Mouse (Mus musculus): ENCODE measurements around the gene Sec1.

DNA sequence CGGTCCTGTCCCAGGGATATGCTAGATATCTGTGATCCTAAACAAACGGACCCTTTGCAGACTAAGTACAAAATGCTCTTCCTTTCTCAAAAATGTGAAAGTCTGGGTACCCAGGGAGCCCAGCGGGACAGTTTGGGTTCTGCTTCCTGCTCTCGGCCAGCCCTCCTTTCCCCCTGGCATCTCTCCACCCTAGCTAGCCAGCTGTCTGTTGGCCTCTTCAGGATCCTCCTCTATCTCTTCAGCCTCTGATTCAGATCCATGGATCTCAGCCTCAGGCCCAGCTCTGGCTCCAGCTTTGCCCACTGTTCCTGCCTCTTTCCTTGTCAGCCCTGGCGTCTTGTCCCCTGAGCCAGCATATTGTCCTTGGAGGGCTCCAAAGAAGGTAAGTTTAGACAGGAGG, 52.1 kb downstream of the Sec1 start:
- TF ChIP-seq CTCF (IDR thresholded peaks at IDR 0.05; ENCODE audit: extremely low read depth, insufficient read depth, insufficient read length, insufficient replicate concordance) (no peak), POLR2A (IDR thresholded peaks at IDR 0.05; ENCODE audit: low read depth, low read length) (no peak)
